24 mouse cellular contexts compared by ENCODE assay signal in genomic region chr5:65350508-65350907, GRCm38 (mm10). TPM values are rescaled to one million over a fixed set of nuclear protein-coding genes. Genes with fewer than 3 reads are reported as not detected.
DNase-seq lines count a peak whose midpoint lies in the region; ATAC-seq and TF ChIP-seq lines count a peak whose summit lies in the region.
"Had no signal": no experiment of that assay in that cellular context is flagged by ENCODE, and none has a peak within 500 bp of the region (broad histone marks: within the 10 kb centered on the region; RNA-seq: fewer than 3 reads in every experiment).

No protein-coding gene starts in this region.

- H3K27me3 ChIP-seq in liver, embryonic 12.5 days (replicated peaks): peaks cover 7% of the 10 kb centered on the region; the same call in 1 of the 2 replicates
- H3K27me3 ChIP-seq in stomach, postnatal 0 days (ENCODE audit: control insufficient read depth, insufficient read depth, low read length): no peaks in the 10 kb centered on the region
- H3K27me3 ChIP-seq: forebrain, embryonic 13.5 days; hindbrain, embryonic 15.5 days; limb, embryonic 13.5 days; lung, embryonic 15.5 days had no signal

- no peak overlapping the region for H3K9ac ChIP-seq in liver, embryonic 12.5 days
- H3K9ac ChIP-seq in stomach, postnatal 0 days (ENCODE audit: low read length): no peak overlapping the region
- H3K9ac ChIP-seq: forebrain, embryonic 13.5 days; hindbrain, embryonic 15.5 days; limb, embryonic 13.5 days; lung, embryonic 15.5 days had no signal

- H3K27ac ChIP-seq in brown adipose tissue, adult 24 weeks (replicated peaks; ENCODE audit: low read depth, low read length): peak overlapping the region; percentile 75
- H3K27ac ChIP-seq in liver, embryonic 12.5 days: no peak overlapping the region
- H3K27ac ChIP-seq in stomach, postnatal 0 days (replicated peaks): no peak overlapping the region
- H3K27ac ChIP-seq: forebrain, embryonic 13.5 days; gastrocnemius, adult 2 months; heart, embryonic 10.5 days; hindbrain, embryonic 15.5 days; limb, embryonic 13.5 days; lung, embryonic 15.5 days had no signal

- H3K4me1 ChIP-seq in brown adipose tissue, adult 24 weeks (ENCODE audit: control insufficient read depth, insufficient read depth, insufficient read length, low read length): 0 out of 2 replicates have a peak, but pooled peaks cover 2% of the 10 kb centered on the region
- H3K4me1 ChIP-seq in liver, embryonic 12.5 days: no peaks in the 10 kb centered on the region
- H3K4me1 ChIP-seq in stomach, postnatal 0 days (replicated peaks; ENCODE audit: control insufficient read depth, insufficient read depth): no peaks in the 10 kb centered on the region
- H3K4me1 ChIP-seq: forebrain, embryonic 13.5 days; limb, embryonic 13.5 days; lung, embryonic 15.5 days; megakaryocyte, embryonic 14.5 days had no signal

- TF ChIP-seq CTCF in stomach, postnatal 0 days (IDR thresholded peaks at IDR 0.05; ENCODE audit: low read depth): no peak

- ATAC-seq in liver, embryonic 12.5 days: no peak
- ATAC-seq in stomach, postnatal 0 days (ENCODE audit: low FRiP score, low TSS enrichment): no peak
- ATAC-seq: forebrain, embryonic 13.5 days; Patski had no signal

- H3K9me3 ChIP-seq in liver, embryonic 12.5 days (replicated peaks): peaks cover 5% of the 10 kb centered on the region; the same call in 1 of the 2 replicates
- H3K9me3 ChIP-seq in stomach, postnatal 0 days (ENCODE audit: control insufficient read depth, low read length): no peaks in the 10 kb centered on the region
- H3K9me3 ChIP-seq: forebrain, embryonic 13.5 days; G1E; heart, embryonic 10.5 days; hindbrain, embryonic 15.5 days; limb, embryonic 13.5 days; lung, embryonic 15.5 days had no signal

- 64% methylated on average over 10 of the region's 10 CpGs for WGBS in liver, embryonic 12.5 days (ENCODE audit: insufficient replicate concordance)
- 58% methylated on average over 10 of the region's 10 CpGs for WGBS in stomach, postnatal 0 days

- DNase-seq in embryo, embryonic 10 days (ENCODE audit: low spot score): peak; percentile 9
- DNase-seq in embryo, embryonic 11 days: no peak
- DNase-seq in stomach, postnatal 0 days (ENCODE audit: low spot score): peak; percentile 46
- DNase-seq in spleen, adult 18-20 months: no peak
- DNase-seq in frontal cortex, adult 2 months (ENCODE audit: extremely low spot score in 1 of 2, low spot score in 1 of 2): no peak
- DNase-seq: cerebellum, adult 11-12 months; cerebellum, postnatal 14 days; gastrocnemius, adult 2 months; heart, postnatal 4 days; layer of hippocampus, adult 9-11 months; lung, postnatal 36 days; midbrain, embryonic 14.5 days had no signal

- H3K36me3 ChIP-seq in liver, embryonic 12.5 days: no peaks in the 10 kb centered on the region
- H3K36me3 ChIP-seq in stomach, postnatal 0 days (ENCODE audit: control insufficient read depth, insufficient read depth, low read length): no peaks in the 10 kb centered on the region
- H3K36me3 ChIP-seq: G1E; heart, embryonic 10.5 days; hindbrain, embryonic 15.5 days; limb, embryonic 13.5 days; lung, embryonic 15.5 days had no signal

- H3K4me2 ChIP-seq in liver, embryonic 12.5 days: peak overlapping the region; percentile 22
- no peak overlapping the region for H3K4me2 ChIP-seq in stomach, postnatal 0 days (replicated peaks; ENCODE audit: low read depth)
- H3K4me2 ChIP-seq: forebrain, embryonic 13.5 days; hindbrain, embryonic 15.5 days; limb, embryonic 13.5 days; lung, embryonic 15.5 days had no signal

- H3K4me3 ChIP-seq in brown adipose tissue, adult 24 weeks (ENCODE audit: insufficient read depth, low read depth, low read length): peak overlapping the region; percentile 1; the same call in 1 of the 2 replicates
- H3K4me3 ChIP-seq in liver, embryonic 12.5 days: 0 out of 2 replicates have a peak overlapping the region, but pooled peaks have one; percentile 40
- no peak overlapping the region for H3K4me3 ChIP-seq in stomach, postnatal 0 days (ENCODE audit: low read depth, low read length)
- H3K4me3 ChIP-seq: forebrain, embryonic 13.5 days; gastrocnemius, adult 2 months; heart, embryonic 10.5 days; hindbrain, embryonic 15.5 days; limb, embryonic 13.5 days; lung, embryonic 15.5 days; megakaryocyte, embryonic 14.5 days had no signal

- TF ChIP-seq EP300 in stomach, postnatal 0 days (optimal IDR thresholded peaks at IDR 0.05): no peak

RNA-seq across cellular contexts. Expression of gene Klb, which starts 2.4 kb away (rescaled TPM):
- polyA plus RNA-seq in brown adipose tissue, adult 24 weeks (2012; ENCODE audit: insufficient read depth, insufficient read length, missing spikeins): 17.4 and 29.1 TPM in 2 replicates
- 9.9 and 10.0 TPM in 2 replicates for polyA plus RNA-seq in liver, embryonic 12.5 days (2016; fragmentation: Nextera tagmentation; extraction: Ambion mirVana)
- polyA plus RNA-seq in stomach, postnatal 0 days (2015; fragmentation: Nextera tagmentation; extraction: Ambion mirVana): 0.24 and 0.25 TPM in 2 replicates
- polyA plus RNA-seq in frontal cortex, adult 2 months (2012; rRNA removed): 0.40 and 0.42 TPM in 2 replicates
- polyA plus RNA-seq: G1E; heart, embryonic 16.5 days; kidney, embryonic 14.5 days; lung, embryonic 15.5 days had no signal

RNA-seq across cellular contexts. Expression of gene Rfc1, which starts 15.0 kb away (rescaled TPM):
- polyA plus RNA-seq in brown adipose tissue, adult 24 weeks (2012; ENCODE audit: insufficient read depth, insufficient read length, missing spikeins): 17.6 and 21.5 TPM in 2 replicates
- 58.1 and 59.3 TPM in 2 replicates for polyA plus RNA-seq in liver, embryonic 12.5 days (2016; fragmentation: Nextera tagmentation; extraction: Ambion mirVana)
- polyA plus RNA-seq in stomach, postnatal 0 days (2015; fragmentation: Nextera tagmentation; extraction: Ambion mirVana): 32.5 and 43.7 TPM in 2 replicates
- polyA plus RNA-seq in frontal cortex, adult 2 months (2012; rRNA removed): 21.5 and 22.1 TPM in 2 replicates

RNA-seq across cellular contexts. Expression of gene Rpl9, which starts 40.7 kb away (rescaled TPM):
- polyA plus RNA-seq in brown adipose tissue, adult 24 weeks (2012; ENCODE audit: insufficient read depth, insufficient read length, missing spikeins): 282 and 398 TPM in 2 replicates
- 867 and 884 TPM in 2 replicates for polyA plus RNA-seq in liver, embryonic 12.5 days (2016; fragmentation: Nextera tagmentation; extraction: Ambion mirVana)
- polyA plus RNA-seq in stomach, postnatal 0 days (2015; fragmentation: Nextera tagmentation; extraction: Ambion mirVana): 917 and 919 TPM in 2 replicates
- polyA plus RNA-seq in frontal cortex, adult 2 months (2012; rRNA removed): 777 and 820 TPM in 2 replicates

RNA-seq across cellular contexts. Expression of gene Lias, which starts 40.8 kb away (rescaled TPM):
- 95.3 and 105 TPM in 2 replicates for polyA plus RNA-seq in brown adipose tissue, adult 24 weeks (2012; ENCODE audit: insufficient read depth, insufficient read length, missing spikeins)
- polyA plus RNA-seq in liver, embryonic 12.5 days (2016; fragmentation: Nextera tagmentation; extraction: Ambion mirVana): 51.7 and 54.8 TPM in 2 replicates
- 43.4 and 46.0 TPM in 2 replicates for polyA plus RNA-seq in stomach, postnatal 0 days (2015; fragmentation: Nextera tagmentation; extraction: Ambion mirVana)
- 41.7 and 43.9 TPM in 2 replicates for polyA plus RNA-seq in frontal cortex, adult 2 months (2012; rRNA removed)

Comparison
In these comparisons a context has a peak if more than half of its experiments do, and no peak if none do; other contexts are left out.
1. DNase-seq: peak in embryo, embryonic 10 days (single experiment) and stomach, postnatal 0 days (single experiment); none in embryo, embryonic 11 days (single experiment), spleen, adult 18-20 months (0 of 2) and frontal cortex, adult 2 months (0 of 2).